Mouse (Mus musculus): ENCODE data around the gene Acss2. TPM values are rescaled to one million over a fixed set of nuclear protein-coding genes. Genes with fewer than 3 reads are reported as not detected.

Acss2 gene
- total RNA-seq (2014; rRNA removed; ENCODE audit: low replicate concordance) (40.5 and 47.9 TPM in 2 replicates), polyA plus RNA-seq (2015; fragmentation: Nextera tagmentation; extraction: Ambion mirVana) (20.1 and 22.2 TPM in 2 replicates)

DNA sequence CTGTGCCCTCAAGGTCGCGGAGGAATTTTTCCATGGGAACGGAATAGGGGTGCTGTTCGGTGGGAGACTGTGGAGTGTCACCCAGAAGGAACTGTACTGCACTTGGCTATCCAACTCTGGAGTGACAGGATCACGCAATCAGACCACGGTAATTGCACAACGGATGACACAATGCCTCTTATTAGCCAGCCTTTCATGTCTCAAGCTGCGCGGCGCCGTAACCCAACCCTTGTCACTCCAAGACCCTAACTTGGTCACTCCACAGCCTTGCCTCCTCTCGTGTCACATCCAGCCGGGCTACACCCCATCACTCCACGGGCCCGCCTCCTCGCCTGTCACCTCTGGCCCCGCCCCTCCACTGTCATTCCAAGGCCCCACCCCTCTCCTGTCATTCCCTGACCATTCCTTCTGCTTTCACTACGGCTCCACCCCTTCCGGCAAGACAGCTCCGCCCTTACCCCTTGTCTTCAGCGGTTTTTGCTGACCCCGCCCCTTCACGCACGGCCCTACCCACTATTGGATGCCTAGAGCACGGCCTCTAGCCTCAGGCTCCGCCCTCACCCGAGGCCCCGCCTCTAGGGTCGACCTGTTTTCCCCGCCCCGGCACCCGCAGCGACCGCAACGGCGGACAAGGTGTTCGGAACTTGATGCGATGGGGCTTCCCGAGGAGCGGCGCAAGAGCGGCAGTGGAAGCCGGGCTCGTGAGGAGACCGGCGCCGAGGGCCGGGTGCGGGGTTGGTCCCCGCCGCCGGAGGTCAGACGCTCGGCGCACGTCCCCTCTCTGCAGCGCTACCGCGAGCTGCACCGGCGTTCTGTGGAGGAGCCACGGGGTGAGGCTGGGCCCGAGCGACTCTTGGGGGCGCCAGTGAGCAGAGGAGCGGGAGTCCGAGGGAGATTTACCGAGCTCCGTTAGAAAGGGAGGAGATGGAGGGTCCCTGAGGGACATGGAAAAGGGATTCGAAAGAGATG lies at the start of gene Acss2, which contains the start of gene Ggt7:
Gene Acss2 (plus strand): TSS at position 494 of the 969 bp plus-strand sequence.
Gene Ggt7 (minus strand): TSS at position 783 of the 969 bp plus-strand sequence.
- peak; percentile 99 for ATAC-seq (ENCODE audit: insufficient read depth, low read depth)
- 3% methylated on average over 67 of the region's 70 CpGs for WGBS
- peaks cover 17% of the 10 kb centered on the region for H3K27me3 ChIP-seq (ENCODE audit: control insufficient read depth, insufficient read depth, low read length)

DNA sequence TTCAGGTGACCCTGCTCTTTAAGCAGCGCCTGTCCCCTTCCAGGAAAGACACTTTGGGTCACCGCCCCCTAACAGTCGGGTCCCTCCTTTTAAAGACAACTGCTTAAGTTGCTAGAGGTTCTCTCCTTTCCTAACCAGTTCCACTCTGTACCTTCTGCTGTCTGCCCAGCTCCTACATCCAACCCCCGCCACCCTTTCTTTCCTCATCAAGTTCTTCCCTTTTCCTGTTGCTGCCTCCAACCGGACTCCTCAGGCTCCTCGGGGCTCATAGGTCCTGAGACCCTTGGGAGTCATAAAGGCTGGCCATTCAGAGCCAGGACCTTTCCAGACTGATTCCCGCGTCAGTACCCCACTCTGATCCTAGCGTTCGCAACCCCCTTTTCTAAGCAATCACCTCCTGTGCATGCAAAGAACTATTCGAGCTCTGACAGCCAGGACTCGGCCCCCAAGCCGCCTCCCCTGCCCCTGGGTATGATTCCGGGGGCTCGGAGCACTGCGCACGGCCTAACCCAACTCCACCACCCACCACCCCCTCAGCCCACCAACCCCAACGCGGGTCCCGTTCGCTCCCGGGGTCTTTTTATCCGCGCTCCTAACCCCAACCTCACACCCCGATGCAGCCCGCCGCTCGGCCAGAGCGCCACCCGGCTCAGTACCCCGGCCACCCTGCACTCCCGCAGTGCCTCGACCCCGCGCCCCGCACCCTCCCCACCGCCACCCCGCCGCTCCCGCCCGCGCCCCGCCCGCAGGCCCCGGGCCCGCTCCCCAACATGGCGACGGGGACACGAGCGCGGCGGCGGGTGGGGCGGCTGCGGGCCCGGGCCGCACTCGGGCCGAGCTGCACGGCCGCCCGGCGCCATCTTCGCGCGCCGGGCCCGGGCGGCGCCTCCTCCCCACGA lies 44.8 kb upstream of the Acss2 start:
- Histone ChIP-seq H3K4me3 (ENCODE audit: low read depth, low read length) (peak overlapping the region; percentile 98), H3K4me2 (ENCODE audit: low read depth, low read length) (peak overlapping the region; percentile 65), H3K4me1 (ENCODE audit: control insufficient read depth, insufficient read depth) (peaks cover 13% of the 10 kb centered on the region; the same call in 1 of the 2 replicates), H3K36me3 (replicated peaks; ENCODE audit: control insufficient read depth, insufficient read depth, low read length) (no peaks in the 10 kb centered on the region), H3K27me3 (ENCODE audit: control insufficient read depth, insufficient read depth, low read length) (no peaks in the 10 kb centered on the region), H3K9me3 (replicated peaks; ENCODE audit: control insufficient read depth, low read length) (no peaks in the 10 kb centered on the region), H3K9ac (replicated peaks; ENCODE audit: low read depth, low read length) (peak overlapping the region; percentile 99), H3K27ac (ENCODE audit: low read depth) (peak overlapping the region; percentile 95)
- 1% methylated on average over 57 of the region's 71 CpGs for WGBS
- TF ChIP-seq EP300 (IDR thresholded peaks at IDR 0.05; ENCODE audit: low read depth) (no peak), CTCF (IDR thresholded peaks at IDR 0.05; ENCODE audit: low read depth) (no peak)
- ATAC-seq (ENCODE audit: insufficient read depth, low read depth) (peak; percentile 69), DNase-seq (ENCODE audit: low spot score) (peak; percentile 56)

More for the DNA sequence above, at the start of gene Acss2, which contains the start of gene Ggt7:
- peak; percentile 76 for TF ChIP-seq CTCF (IDR thresholded peaks at IDR 0.05; ENCODE audit: low read depth)
- TF ChIP-seq EP300 (IDR thresholded peaks at IDR 0.05; ENCODE audit: low read depth): no peak
- peak within 1 kb of the TSS; percentile 95 for H3K4me2 ChIP-seq (ENCODE audit: low read depth, low read length)
- H3K4me3 ChIP-seq (ENCODE audit: low read depth, low read length): peak within 1 kb of the TSS; percentile 87
- H3K4me1 ChIP-seq (ENCODE audit: control insufficient read depth, insufficient read depth): peaks cover 10% of the 10 kb centered on the region
- peak within 1 kb of the TSS; percentile 65 for H3K9ac ChIP-seq (replicated peaks; ENCODE audit: low read depth, low read length)
- H3K36me3 ChIP-seq (replicated peaks; ENCODE audit: control insufficient read depth, insufficient read depth, low read length): no peaks in the 10 kb centered on the region
- H3K9me3 ChIP-seq (replicated peaks; ENCODE audit: control insufficient read depth, low read length): no peaks in the 10 kb centered on the region
- DNase-seq (ENCODE audit: low spot score): peak; percentile 99
- peak within 1 kb of the TSS; percentile 82 for H3K27ac ChIP-seq (ENCODE audit: low read depth)

DNA sequence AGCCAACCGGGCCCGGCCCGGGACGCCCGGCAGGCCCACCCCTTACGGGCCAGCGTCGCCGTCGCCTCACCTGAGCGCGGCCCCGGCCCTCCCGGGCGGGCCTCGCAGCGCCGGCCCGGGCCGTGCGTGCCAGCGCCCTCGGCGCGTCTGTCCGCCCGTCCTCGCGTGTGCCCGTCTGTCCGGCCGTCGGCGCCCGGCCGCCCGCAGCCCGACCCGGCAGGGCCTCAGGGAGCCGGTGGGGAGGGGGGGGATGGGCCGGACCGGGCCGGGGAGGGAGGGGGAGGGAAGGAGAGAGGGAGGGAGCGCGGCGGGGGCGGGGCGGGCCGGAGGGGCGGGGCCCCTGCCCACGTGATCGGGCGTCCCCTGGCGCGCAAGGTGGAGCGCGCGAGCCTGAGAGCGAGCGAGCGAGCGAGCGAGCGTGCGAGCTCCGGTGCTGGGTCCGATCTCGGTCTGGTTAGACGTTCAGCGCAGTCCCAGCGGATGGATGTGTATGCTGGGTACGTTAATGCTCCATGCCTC lies 44.1 kb upstream of the Acss2 start, which contains the start of gene Ncoa6:
Gene Ncoa6 (minus strand): TSS at position 325 of the 519 bp plus-strand sequence.
- TF ChIP-seq CTCF (IDR thresholded peaks at IDR 0.05; ENCODE audit: low read depth): no peak
- TF ChIP-seq EP300 (IDR thresholded peaks at IDR 0.05; ENCODE audit: low read depth): no peak
- peak within 1 kb of the TSS; percentile 98 for H3K4me3 ChIP-seq (ENCODE audit: low read depth, low read length)
- peak within 1 kb of the TSS; percentile 95 for H3K27ac ChIP-seq (ENCODE audit: low read depth)
- peak within 1 kb of the TSS; percentile 65 for H3K4me2 ChIP-seq (ENCODE audit: low read depth, low read length)
- H3K9me3 ChIP-seq (replicated peaks; ENCODE audit: control insufficient read depth, low read length): no peaks in the 10 kb centered on the region
- no peaks in the 10 kb centered on the region for H3K27me3 ChIP-seq (ENCODE audit: control insufficient read depth, insufficient read depth, low read length)
- peak within 1 kb of the TSS; percentile 99 for H3K9ac ChIP-seq (replicated peaks; ENCODE audit: low read depth, low read length)
- H3K36me3 ChIP-seq (replicated peaks; ENCODE audit: control insufficient read depth, insufficient read depth, low read length): no peaks in the 10 kb centered on the region
- DNase-seq (ENCODE audit: low spot score) (peak; percentile 64), ATAC-seq (ENCODE audit: insufficient read depth, low read depth) (peak; percentile 86)
- WGBS: 2% methylated on average over 38 of the region's 72 CpGs
- peaks cover 13% of the 10 kb centered on the region; the same call in 1 of the 2 replicates for H3K4me1 ChIP-seq (ENCODE audit: control insufficient read depth, insufficient read depth)

DNA sequence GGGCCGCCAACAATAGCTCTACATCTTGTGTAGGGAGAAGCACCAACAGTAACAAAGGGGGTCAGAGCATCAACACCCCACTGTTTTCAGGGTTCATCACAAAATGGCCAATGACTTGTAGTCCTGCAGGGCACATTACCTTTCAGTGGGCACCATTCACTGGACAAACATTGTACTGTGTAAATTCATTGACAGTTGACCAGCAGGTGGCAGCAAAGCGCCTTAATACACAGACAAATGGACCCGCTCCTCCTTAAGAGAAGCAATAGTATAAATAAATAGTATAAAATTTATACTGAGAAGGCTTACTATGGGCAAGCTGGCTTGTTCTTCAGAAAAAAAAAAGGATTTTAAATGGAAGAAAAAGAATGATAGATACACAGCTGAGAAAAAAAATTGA lies 35.7 kb upstream of the Acss2 start:
- 52% methylated on average over 3 of the region's 3 CpGs for WGBS
- Histone ChIP-seq H3K9ac (replicated peaks; ENCODE audit: low read depth, low read length) (no peak overlapping the region), H3K27me3 (ENCODE audit: control insufficient read depth, insufficient read depth, low read length) (no peaks in the 10 kb centered on the region), H3K4me3 (ENCODE audit: low read depth, low read length) (no peak overlapping the region), H3K36me3 (replicated peaks; ENCODE audit: control insufficient read depth, insufficient read depth, low read length) (no peaks in the 10 kb centered on the region), H3K4me2 (ENCODE audit: low read depth, low read length) (no peak overlapping the region), H3K4me1 (ENCODE audit: control insufficient read depth, insufficient read depth) (no peaks in the 10 kb centered on the region), H3K9me3 (replicated peaks; ENCODE audit: control insufficient read depth, low read length) (no peaks in the 10 kb centered on the region), H3K27ac (ENCODE audit: low read depth) (no peak overlapping the region)
- TF ChIP-seq EP300 (IDR thresholded peaks at IDR 0.05; ENCODE audit: low read depth) (no peak), CTCF (IDR thresholded peaks at IDR 0.05; ENCODE audit: low read depth) (peak; percentile 63)
- peak; percentile 44 for DNase-seq (ENCODE audit: low spot score)
- ATAC-seq (ENCODE audit: insufficient read depth, low read depth): no peak; the same call in 1 of the 2 replicates

DNA sequence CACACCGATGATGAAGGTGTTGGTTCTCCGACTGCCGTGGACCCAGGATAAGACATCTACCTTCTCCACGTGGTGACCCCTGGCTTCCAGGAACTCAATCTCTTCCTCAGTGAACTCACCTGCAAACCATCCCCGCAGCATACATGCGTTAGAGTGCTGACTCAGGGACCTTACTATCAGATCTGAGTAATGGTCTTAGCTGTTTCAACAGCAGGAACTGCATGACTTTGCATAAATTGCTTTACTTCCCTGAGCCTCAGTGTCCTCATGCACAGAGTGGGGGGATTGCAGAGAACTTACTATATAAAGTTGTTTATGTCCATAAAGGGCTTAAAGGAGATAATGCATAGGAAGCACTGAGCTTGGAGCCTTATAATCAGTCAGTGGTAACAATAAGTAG lies 26.8 kb upstream of the Acss2 start:
- TF ChIP-seq EP300 (IDR thresholded peaks at IDR 0.05; ENCODE audit: low read depth) (no peak), CTCF (IDR thresholded peaks at IDR 0.05; ENCODE audit: low read depth) (no peak)
- no peak overlapping the region for H3K4me2 ChIP-seq (ENCODE audit: low read depth, low read length)
- no peak overlapping the region for H3K9ac ChIP-seq (replicated peaks; ENCODE audit: low read depth, low read length)
- ATAC-seq (ENCODE audit: insufficient read depth, low read depth) (no peak), DNase-seq (ENCODE audit: low spot score) (no peak)
- H3K9me3 ChIP-seq (replicated peaks; ENCODE audit: control insufficient read depth, low read length): no peaks in the 10 kb centered on the region
- no peaks in the 10 kb centered on the region for H3K4me1 ChIP-seq (ENCODE audit: control insufficient read depth, insufficient read depth)
- H3K4me3 ChIP-seq (ENCODE audit: low read depth, low read length): no peak overlapping the region
- H3K36me3 ChIP-seq (replicated peaks; ENCODE audit: control insufficient read depth, insufficient read depth, low read length): no peaks in the 10 kb centered on the region
- WGBS: 85% methylated on average over 6 of the region's 6 CpGs
- no peaks in the 10 kb centered on the region for H3K27me3 ChIP-seq (ENCODE audit: control insufficient read depth, insufficient read depth, low read length)
- no peak overlapping the region for H3K27ac ChIP-seq (ENCODE audit: low read depth)

All from heart, postnatal 0 days (tissue).